Mouse (Mus musculus): ENCODE results near the gene Atp8b5.

- TF ChIP-seq CTCF (IDR thresholded peaks at IDR 0.05; ENCODE audit: extremely low read depth, insufficient read depth, low read length) (no peak), POLR2A (IDR thresholded peaks at IDR 0.05; ENCODE audit: extremely low read depth, insufficient read depth, low read length) (no peak)
Measured at GRCm38 (mm10) chr4:43334771-43335170, 67.8 kb downstream of the Atp8b5 start.

All from cortical plate, adult 2 months (tissue).